Mouse (Mus musculus) MEL-GATA-1-ER (cell line): ENCODE measurements at regions not wholly inside any gene's neighbourhood (a gene's known extent, or its start where the extent isn't known, plus 50 kb on each side); places are given as distances from the start of the nearest gene placed in this dataset.

Source experiments
- DNase-seq: peaks from one replicate; pipeline ENCODE4 v3.0.0-alpha.2; 2012; ENCODE audit warnings: low read depth; ENCODE audit errors: extremely low read depth

DNA sequence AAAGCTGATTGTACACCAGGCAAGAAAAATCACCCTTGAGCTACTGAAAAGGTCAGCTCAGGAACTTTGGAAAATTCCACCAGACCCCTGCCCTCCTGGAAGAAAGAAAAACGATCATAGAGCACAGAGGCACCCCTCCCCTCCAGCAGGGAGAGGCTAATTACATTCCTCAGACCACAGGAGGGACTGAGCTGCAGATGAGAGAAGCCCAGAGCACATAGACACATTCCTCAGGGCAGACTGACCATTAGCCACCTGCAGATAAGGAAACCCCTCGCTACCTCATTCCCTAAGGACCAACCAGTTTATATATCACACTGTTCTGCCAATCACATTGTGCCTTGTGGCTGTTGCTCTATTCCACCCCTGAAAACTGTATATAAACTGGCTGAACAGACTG lies 230.3 kb downstream of the Parp8 start:
- no peak for DNase-seq

DNA sequence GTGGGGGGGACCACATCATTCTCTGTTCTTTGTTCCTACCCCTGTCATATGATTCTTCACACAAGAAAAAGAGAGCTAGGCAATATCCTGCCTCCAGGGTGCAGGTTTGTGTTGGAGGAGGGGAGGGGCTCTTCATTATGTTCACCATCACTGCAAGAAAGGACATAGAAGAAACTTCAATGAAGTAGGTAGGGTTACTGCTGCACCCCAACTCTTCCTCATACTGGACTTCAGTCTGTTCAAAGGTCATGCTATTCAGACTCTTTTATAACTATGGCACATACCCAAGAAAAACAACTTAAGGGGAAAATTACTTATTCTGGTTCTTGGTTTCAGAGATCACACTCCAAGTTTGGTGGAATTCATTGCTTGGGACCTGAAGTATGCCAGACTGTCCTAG lies 243.7 kb downstream of the Parp8 start:
- no peak for DNase-seq

DNA sequence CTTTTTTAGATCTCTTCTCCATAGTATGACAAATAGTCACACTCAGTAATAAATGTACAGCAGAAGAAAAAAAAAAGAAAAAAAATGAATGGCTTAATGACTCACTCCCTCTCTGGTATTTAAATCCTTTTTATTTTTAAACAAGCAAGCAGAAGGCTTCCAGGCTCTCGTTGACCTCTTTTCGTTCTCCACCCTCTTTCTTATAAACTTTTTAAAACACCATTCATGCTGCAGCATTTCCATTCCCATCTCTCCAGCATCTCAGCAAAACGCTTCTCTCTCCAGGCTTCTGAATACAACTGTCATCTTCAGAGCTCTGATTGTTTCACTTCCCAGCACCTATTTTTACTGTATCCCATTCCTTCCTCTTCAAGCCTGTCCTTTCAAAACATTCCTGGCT lies 259.8 kb downstream of the Parp8 start:
- DNase-seq: no peak

DNA sequence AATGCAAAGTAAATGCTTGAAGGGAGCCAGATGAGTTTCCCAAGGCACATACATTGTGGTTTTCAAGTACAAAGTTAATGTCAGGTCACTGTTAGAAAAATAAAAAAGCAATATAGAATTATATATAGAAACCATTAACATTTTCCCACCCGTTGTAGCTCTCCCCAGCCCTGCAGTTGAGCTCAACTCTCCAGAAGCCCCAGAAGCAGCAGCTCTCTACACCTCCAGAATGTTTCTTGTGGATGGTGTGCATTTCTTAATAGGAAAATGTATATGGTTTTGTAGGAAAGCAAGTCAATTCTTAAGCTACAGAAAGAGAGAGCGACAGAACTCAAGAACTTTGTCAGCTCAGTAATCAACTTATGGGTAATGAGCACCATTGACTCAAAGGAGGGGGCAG lies 265.4 kb downstream of the Parp8 start:
- DNase-seq: no peak

DNA sequence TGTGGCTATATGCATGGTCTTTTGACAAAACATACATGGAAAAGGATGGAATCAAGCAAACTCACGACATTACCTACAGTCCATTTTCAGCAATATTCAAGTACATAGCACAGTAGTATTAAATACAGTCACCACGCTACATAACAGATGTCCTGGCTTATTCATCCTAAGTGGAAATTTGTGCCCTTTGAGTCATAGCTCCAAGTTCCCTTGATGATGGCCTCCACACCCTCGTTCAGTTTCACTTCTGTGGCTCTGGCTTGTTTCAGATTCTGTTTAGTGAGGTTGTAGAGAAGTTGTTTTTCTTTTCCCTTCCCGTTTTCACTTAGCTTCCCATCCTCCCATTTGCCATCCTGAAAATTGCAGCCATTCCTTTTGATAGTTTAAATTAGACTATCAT lies 284.5 kb downstream of the Parp8 start:
- no peak for DNase-seq

DNA sequence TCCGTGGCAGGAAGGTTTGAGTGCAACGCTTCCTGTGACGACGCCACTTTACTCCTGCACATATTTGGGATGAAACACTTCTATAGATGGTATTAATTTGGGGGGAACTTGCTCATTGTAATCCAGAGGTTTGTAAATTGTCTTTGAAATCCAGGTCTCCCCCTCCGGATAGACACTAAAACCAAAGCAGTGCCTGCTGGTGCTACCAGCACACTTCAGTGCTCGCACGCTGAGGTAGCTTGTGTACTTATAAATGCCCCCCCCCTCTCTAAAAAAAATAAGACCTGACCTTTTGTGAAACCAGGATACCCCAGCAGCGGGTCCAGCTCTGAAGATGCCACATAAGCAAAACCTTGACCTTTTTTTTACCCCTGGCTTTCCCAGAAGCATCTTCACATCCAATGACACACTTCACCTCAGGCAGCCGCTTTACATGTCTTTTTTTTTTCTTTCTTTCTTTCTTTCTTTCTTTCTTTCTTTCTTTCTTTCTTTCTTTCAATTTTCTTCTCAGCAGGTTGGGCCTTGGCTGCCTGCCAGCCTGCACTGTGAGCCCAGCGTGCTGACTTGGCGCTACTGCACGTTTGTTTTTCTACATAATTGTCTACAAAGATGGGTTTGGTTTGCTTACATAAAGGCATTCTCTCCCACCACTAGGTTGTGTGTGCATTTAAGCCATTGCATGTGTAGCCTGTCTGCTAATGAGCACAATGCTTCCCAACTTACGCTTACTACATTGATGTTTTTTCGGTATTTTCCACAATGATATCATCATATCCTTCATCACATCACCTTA lies 301.8 kb downstream of the Parp8 start:
- DNase-seq: no peak

DNA sequence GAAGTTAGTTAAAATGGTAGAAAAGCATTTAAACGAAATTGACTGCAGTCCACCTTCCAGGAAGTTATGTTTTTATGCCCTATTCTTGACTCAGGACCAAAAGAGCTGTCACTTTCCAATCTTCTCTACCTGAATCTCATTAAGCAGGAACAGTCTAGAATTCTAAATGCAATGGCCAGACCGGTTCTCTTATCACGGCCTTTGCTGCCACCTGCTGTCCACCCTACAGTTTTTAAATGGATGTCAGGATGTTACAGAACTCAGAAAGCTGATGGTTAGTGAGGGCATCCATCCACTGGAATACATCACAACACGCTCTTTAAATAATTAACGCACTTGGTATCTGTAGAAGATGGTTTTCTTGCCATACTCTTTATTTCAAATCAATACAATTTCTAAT lies 310.5 kb downstream of the Parp8 start:
- DNase-seq: no peak

DNA sequence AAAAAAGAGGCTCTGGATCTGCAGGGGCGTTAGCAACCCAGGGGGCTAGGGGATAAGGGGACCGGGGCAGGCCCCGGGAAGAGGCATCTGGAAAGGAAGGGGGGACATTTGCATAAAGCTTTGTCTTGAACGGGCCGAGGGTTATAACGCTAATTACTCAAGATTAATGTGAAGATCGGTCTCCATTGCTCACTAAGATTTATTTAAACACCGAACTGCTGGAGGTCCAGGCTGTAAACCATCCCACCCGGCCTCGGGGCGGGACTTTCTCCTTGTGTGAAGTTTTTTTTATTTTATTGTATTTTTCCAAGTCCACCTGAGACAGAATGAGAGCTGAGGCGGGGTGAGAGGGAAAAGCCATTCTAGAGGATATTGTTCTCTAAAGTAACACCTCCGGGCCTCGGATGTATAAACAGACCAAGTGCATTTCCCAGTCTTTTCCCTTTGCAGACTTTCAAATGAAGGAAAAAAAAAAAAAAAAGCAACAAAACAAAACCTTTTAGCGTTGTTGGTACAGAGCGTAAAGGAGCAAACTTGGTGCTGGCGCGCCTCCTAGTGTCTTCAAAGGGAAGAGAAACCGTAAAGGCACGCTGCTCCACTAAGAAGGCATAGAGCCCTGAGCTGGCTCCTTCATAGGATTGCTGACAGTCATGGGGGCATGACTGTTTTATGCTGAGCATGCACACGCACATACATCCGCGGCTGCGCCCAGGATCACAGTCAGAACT lies 313.3 kb downstream of the Parp8 start:
- peak; percentile 74 for DNase-seq

DNA sequence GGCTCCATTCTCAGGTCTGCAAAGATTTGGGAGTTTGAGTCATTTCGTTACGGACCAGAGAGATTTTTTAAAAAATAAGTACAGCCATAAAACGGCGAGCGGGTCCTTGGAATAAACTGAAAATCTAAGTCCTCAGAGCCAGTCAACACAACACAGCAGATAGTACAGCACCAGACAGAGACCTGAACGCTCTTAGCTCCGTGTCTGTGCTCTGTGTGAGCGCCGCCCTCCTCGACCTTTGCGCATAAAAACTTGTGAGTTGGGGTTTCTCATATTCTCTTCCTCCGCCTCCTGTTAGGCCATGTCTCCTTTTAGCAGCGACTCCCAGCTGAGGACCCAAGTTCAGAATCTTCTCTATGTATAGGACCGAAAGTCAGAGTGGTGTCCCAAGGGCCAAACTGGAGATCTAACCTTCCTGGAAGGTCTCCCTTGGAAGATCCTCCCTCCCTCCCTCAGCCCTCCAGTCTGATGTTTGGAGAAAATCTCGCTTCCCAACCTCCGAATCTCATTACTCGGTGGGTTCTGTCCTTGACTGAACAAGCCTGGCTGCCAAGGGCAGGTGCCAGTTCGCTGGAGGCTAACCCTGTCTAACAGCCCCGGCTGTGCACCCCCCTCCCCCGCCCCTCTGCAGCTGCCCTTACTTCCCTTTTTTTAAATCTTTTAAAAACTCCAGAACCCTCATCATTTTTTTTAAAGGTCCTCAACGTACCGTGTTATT lies 314.0 kb downstream of the Parp8 start:
- DNase-seq: peak; percentile 49

DNA sequence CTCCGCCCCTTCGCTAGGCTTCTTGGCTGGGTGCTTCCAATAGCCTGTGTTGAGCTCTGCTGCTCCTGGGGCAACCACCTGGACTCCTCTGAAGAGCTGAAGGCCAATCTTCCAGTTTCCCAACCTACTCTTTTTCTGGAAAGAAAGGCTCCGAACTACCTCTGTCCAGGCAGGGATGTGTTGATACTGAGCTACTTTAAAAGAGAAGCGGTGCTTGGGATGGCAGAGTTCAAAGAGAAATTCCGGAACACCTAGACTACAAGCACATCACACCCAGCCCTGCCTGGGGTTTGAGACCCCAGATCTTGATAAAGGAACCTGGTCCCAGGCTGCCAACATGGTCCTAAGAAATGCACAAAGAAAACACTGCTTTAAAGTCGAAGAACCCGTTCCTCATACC lies 315.7 kb downstream of the Parp8 start:
- no peak for DNase-seq

DNA sequence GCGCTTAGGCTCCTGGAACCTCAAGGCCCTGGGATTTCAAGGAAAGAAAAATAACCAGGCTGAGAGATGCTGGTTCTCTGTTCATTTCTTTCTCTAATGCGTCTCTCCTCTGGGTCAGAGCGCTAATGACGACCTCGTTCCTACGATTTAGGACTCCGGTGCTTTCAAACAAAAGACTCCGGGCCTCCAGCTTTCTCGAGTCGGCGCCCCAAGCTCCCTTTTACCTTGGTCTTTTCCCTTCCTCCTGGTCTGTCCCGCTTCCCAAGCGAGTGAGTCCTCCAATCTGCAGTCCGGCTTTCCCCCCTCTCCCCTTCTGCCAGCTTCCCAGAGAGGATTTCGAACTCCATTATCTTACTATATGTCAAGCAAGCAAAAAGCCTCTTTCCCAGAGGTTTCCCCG lies 316.5 kb downstream of the Parp8 start:
- DNase-seq: no peak

DNA sequence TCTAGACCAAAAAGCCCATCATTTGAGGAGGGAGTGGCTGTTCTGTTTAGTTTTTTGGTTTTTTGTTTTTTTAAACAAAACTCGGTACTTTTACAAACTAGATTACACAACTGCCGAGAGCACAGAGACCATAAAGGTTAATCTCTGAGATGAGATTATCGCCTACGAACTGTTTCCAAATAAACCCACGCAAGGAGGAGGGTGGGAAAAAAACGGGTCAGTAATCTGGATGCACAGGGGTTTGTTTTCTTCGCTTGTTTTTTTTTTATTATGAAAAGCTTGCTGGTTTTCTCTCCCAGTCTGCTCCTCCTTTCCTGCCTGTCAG lies 316.9 kb downstream of the Parp8 start:
- DNase-seq: no peak

DNA sequence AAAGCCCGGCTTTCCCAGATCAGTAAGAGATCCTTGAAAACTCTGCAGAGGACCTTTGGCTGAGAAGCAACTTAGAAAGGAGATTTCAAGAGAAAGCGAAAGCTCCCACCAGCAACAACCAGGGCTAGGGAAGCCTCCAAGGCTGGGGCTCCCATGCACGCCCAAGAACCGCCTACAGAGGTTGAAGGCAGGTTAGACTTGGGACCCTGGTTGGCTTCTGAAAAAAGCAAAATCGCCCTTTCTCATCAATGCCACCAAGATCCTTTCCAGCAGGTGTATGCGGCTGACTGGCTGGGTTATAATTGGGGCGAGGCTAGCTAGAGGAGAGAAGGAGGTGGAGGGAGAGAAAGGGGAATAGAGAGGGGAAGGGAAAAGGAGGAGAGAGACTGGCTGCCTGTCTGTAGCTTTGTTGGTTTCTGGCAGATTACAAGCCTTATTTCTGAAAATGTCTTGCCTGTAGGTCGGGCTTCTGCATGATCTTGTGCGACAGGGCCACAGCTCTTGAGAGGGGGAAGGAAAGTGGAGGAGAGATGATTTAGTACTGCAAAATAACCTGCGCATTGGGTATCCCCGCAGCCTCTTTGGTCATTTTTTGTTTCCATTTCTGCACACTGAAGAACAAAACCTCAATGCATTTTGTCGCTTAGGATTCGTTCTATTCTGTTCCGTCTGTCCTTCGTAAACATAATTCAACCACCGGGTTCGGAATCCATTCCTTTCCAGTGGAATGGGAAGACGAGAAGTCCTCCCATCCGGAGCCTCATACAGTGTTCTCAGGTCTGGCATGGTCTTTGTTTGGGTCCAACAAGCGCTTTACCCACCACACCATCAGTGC lies 317.5 kb downstream of the Parp8 start:
- no peak for DNase-seq

DNA sequence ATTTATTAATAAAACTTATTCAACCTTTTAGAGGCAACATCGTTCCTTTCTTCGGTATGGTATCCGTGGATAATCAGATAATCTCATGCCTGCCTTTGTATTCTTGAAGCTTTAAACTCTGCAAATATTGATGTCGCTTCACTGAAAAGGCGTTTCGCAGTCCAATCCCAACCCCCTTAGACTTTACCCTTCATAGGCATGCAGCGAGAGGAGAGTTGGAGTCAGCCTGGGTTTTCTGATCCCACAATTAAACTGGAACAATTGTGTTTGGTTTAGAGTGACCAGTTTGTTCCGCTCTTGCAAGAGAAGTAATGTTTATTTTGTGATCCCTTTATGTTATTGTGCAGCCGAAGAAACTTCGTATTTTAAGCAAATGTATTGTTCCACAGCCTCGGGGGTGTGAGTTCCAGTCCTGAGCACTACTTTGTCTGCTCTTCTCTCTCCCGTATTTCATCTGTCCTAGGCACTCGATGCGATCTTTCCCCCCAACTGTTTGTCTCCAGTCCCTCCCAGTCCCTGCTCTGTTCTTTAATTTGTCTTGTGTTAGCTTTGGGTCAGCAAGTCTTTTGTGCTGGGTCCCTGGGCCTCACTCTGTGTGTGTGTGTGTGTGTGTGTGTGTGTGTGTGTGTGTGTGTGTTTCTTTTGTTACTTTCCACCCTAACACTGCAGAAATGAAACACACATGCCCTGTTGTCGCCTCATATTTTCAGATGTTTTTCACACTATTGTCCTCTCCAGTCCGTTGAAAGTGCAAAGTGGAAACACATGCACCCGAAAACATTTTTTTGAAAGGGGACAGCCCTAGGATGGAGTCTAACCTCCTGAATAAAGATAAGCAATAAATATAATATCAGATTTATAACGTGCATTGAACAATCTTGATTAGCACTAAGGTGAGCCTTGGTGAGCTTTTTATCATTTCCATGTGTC lies 318.7 kb downstream of the Parp8 start:
- no peak for DNase-seq

DNA sequence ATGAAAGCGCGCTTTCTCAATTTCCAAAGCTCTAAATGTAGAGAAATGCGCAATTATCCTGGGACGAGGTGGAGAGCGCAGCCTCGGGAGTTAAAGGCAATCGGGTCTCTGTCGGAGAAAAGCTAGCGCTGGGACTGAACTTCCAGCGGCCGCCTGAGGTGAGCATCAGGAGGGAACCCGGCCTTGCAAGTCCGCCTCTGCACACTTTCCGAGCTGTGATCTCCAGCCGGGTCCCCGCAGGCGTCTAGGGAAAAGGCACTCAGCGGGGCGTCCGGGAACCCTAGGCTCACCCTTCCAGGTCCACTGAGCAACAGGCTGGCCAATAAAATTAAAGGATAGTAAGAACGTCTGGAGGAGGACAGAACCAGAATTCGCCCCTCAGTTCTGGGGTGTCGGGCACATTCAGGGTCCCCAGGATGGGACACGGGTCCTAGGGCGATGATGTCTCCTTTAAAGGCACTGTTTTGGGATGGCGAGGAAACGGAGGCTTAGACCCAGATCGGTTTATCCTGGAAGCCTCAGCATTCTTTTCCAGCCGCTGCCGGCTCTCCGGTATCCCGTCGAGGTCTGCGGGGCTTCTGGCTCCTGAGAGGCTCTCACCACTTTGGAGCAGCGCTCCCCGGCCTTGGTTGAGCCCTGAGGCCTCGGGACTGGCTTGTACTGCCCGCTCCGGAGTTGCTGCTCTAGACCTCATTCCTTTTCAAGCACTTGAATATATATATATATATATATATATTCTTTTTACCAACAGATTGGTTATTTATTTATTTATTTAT lies 319.5 kb downstream of the Parp8 start:
- no peak for DNase-seq

DNA sequence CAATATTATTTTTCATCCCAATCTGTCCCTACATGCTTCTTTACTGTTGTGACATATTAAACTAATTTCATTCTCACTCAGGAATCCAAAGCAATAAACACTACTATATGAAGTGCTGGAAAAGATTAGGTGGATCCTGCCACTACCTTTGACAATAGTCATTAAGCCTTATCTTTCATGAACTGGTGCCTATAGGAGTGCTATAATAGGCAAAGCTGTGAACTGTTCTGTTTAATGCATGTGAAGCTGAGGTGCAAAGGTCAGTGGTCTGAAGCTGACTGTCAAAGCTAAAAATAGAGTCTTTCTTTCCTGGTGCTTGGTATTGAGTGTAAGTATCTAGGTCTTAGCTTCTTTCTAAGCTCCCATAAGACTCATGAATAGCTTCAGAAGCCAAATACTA lies 336.6 kb downstream of the Parp8 start:
- DNase-seq: no peak
